Mouse (Mus musculus): ENCODE measurements around the gene Kat2b.

DNA sequence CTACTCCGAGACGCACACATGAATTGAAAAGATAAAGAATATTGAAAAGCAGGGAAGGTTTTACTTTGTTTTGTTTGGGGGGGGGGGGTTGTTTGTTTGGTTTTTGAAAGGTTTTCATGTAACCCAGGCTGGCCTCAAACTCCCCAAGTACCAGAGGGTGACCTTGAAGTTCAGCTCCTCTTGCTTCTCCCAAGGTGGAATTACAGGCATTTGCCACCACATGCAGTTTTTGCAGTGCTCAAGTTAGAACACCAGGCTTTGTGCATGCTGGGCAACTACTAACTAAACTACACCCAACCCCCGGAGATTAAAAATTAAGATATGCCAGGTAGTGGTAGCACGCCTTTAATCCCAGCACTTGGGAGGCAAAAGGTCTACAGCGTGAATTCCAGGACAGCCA, 7.0 kb upstream of the Kat2b start:
- TF ChIP-seq CTCF (IDR thresholded peaks at IDR 0.05; ENCODE audit: low read depth, low read length) (no peak), EP300 (IDR thresholded peaks at IDR 0.05; ENCODE audit: insufficient read depth, low read depth, low read length) (no peak), POLR2A (IDR thresholded peaks at IDR 0.05; ENCODE audit: insufficient read depth, low read length) (no peak)

Measured in ES-Bruce4 (cell line).